Comparison of ENCODE assay signal across 1 mouse cellular context in the genomic region with DNA sequence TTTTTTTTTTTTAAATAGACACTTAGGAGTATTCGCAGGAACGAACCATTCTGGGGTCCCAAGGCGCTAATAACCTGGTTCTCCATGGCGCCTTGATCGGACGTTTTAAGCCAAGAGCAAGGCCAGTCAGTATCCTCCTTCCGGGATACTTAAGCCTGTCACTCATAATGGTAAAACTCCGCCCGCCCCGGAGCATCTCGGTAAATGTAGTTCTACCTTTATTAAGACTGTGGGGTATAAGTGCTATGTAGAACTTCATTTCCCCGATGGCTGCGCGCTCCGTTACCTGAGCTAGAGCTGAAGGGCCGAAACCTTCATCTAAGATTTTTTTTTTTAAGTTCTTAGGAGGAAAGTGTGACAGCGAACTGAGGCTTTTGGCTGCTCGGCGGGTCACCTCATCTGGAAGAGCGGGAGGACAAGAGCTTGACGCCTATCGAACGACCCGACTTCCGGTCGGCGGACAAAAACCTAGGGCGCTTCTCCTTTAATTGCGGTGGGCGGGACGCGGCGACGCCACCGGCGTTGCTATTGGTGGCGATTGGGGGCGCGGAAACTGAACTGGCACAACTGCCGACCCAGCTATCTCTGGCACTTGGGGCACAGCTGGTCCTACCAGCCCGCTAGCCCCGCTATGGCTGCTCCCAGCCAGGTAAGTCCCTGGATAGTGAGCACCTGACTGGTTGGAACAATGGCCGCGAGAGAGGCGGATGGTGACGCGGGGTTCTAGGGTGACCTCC.
TF ChIP-seq lines count a peak whose summit lies in the region.

A gene (plus strand): TSS at position 254 of the 737 bp plus-strand sequence.

TF ChIP-seq in CH12.LX, 34 proteins besides CTCF, POLR2A, EP300 and RAD21 (continued from another document):
- TF ChIP-seq TCF12 (IDR thresholded peaks at IDR 0.05; ENCODE audit: low read depth, low read length) (no peak; the same call in 1 of the 2 replicates), RCOR1 (conservative IDR thresholded peaks at IDR 0.05; ENCODE audit: low read depth, low read length) (no peak), ETS1 (conservative IDR thresholded peaks at IDR 0.05; ENCODE audit: low read depth, low read length) (no peak), MEF2A (IDR thresholded peaks at IDR 0.05; ENCODE audit: borderline replicate concordance, low read depth, low read length) (no peak), NRF1 (IDR thresholded peaks at IDR 0.05; ENCODE audit: low read depth, low read length) (0 out of 2 replicates have a peak, but pooled peaks have one; percentile 0), KAT2A (IDR thresholded peaks at IDR 0.05; ENCODE audit: insufficient replicate concordance, low read length) (peak; percentile 96; the same call in 1 of the 2 replicates), HCFC1 (IDR thresholded peaks at IDR 0.05; ENCODE audit: low read depth, low read length) (peak; percentile 98), MYC (IDR thresholded peaks at IDR 0.05; ENCODE audit: low read depth, low read length) (no peak; the same call in 1 of the 2 replicates), USF2 (conservative IDR thresholded peaks at IDR 0.05; ENCODE audit: low read depth, low read length) (peak; percentile 28; the same call in 1 of the 2 replicates), BHLHE40 (IDR thresholded peaks at IDR 0.05; ENCODE audit: low read depth, low read length) (no peak), CHD2 (IDR thresholded peaks at IDR 0.05; ENCODE audit: low read length) (peak; percentile 65), ZMIZ1 (IDR thresholded peaks at IDR 0.05; ENCODE audit: low read depth, low read length) (peak; percentile 59)
